Mouse (Mus musculus): ENCODE results near the gene Narfl. TPM values are rescaled to one million over a fixed set of nuclear protein-coding genes. Genes with fewer than 3 reads are reported as not detected.

Narfl gene
- polyA plus RNA-seq, 2 experiments: 10.2 to 12.9 TPM

DNA sequence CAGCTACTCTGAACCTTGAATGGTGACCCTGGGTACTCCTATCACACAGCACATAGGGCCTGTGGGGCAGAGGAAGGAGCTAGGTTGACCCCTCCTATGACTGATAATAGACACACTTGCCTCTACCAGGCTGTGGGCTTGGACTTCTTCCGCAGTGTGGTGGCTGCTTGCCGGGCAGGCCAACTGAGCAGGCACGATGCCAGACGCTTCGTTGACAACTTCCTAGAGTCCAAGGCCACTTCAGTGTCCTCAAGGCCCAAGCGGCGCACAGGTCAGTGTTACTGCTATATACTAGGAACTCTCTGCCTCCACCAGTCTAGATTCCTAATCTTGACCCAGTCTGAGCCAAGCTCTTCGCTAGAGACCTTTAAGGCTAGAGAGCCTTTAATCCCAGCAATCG lies 29.7 kb upstream of the Narfl start:
- no peak for ATAC-seq (ENCODE audit: insufficient read depth)
- 80% methylated on average over 9 of the region's 9 CpGs for WGBS (ENCODE audit: insufficient replicate concordance)
- TF ChIP-seq EP300 (IDR thresholded peaks at IDR 0.05; ENCODE audit: low read depth) (no peak), CTCF (IDR thresholded peaks at IDR 0.05; ENCODE audit: low read depth) (no peak)
- H3K27ac ChIP-seq: no peak overlapping the region
- H3K4me3 ChIP-seq (ENCODE audit: insufficient read depth in 1 of 2, low read depth in 2 of 2, low read length in 2 of 2): no peak overlapping the region
- no peak for DNase-seq (ENCODE audit: low read depth in 3 of 3, low spot score in 3 of 3)
- no peaks in the 10 kb centered on the region for H3K36me3 ChIP-seq (replicated peaks; ENCODE audit: control insufficient read depth, insufficient read depth, low read depth)
- H3K27me3 ChIP-seq (ENCODE audit: control insufficient read depth, insufficient read depth, low read length): no peaks in the 10 kb centered on the region
- H3K4me2 ChIP-seq (ENCODE audit: low read depth): no peak overlapping the region
- no peaks in the 10 kb centered on the region for H3K9me3 ChIP-seq (ENCODE audit: control insufficient read depth, low read length)
- no peak overlapping the region for H3K9ac ChIP-seq (replicated peaks)
- H3K4me1 ChIP-seq (replicated peaks; ENCODE audit: control insufficient read depth in 2 of 2, insufficient read depth in 2 of 2, low read length in 1 of 2): no peaks in the 10 kb centered on the region

DNA sequence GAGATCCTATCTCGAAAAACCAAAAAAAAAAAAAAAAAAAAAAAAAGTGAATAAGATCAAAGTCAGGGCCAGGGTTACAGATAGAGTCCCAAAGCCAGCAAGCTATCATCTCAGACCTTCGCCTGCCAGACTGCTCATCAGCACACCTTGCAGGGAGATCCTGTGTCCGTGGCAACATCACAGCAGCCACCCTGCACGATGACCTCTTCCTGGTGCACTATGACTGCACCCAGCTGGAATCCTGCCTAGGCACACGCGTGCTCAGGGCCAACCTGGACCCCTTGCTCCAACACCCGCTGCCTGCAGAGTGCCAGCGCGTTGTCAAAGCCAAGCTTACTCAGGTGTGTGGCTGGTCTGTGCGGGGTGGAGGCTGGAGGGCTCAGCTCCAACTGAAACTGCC lies 29.3 kb upstream of the Narfl start:
- H3K4me3 ChIP-seq (ENCODE audit: insufficient read depth in 1 of 2, low read depth in 2 of 2, low read length in 2 of 2): no peak overlapping the region
- H3K27ac ChIP-seq: no peak overlapping the region
- TF ChIP-seq CTCF (IDR thresholded peaks at IDR 0.05; ENCODE audit: low read depth) (no peak), EP300 (IDR thresholded peaks at IDR 0.05; ENCODE audit: low read depth) (no peak)
- H3K27me3 ChIP-seq (ENCODE audit: control insufficient read depth, insufficient read depth, low read length): no peaks in the 10 kb centered on the region
- H3K9me3 ChIP-seq (ENCODE audit: control insufficient read depth, low read length): no peaks in the 10 kb centered on the region
- no peaks in the 10 kb centered on the region for H3K4me1 ChIP-seq (replicated peaks; ENCODE audit: control insufficient read depth in 2 of 2, insufficient read depth in 2 of 2, low read length in 1 of 2)
- no peak overlapping the region for H3K9ac ChIP-seq (replicated peaks)
- ATAC-seq (ENCODE audit: insufficient read depth): no peak
- no peak for DNase-seq (ENCODE audit: low read depth in 3 of 3, low spot score in 3 of 3)
- H3K4me2 ChIP-seq (ENCODE audit: low read depth): no peak overlapping the region
- WGBS (ENCODE audit: insufficient replicate concordance): 49% methylated on average over 10 of the region's 10 CpGs
- H3K36me3 ChIP-seq (replicated peaks; ENCODE audit: control insufficient read depth, insufficient read depth, low read depth): no peaks in the 10 kb centered on the region

DNA sequence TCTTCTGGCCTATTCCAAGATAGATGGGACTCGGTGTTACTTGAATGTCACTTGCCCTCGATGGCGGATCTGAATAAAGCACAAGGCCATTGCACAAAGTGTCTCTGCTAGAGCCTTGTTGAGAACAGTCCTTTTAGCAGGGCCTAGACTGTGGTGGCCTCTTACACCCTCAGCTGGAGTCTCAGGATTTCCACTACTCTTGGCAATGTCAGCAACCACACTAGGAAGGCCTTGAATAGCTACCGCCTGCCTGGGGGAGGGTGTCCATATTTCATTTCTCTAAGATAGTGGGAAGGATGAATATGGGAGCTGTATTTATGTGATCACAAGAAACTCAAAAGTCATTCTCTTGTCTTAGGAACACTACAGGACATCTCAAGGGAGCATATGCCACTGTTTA lies 25.3 kb upstream of the Narfl start:
- Histone ChIP-seq H3K4me1 (replicated peaks; ENCODE audit: control insufficient read depth in 2 of 2, insufficient read depth in 2 of 2, low read length in 1 of 2) (no peaks in the 10 kb centered on the region), H3K27ac (no peak overlapping the region), H3K4me3 (ENCODE audit: insufficient read depth in 1 of 2, low read depth in 2 of 2, low read length in 2 of 2) (no peak overlapping the region), H3K27me3 (ENCODE audit: control insufficient read depth, insufficient read depth, low read length) (no peaks in the 10 kb centered on the region), H3K9me3 (ENCODE audit: control insufficient read depth, low read length) (no peaks in the 10 kb centered on the region), H3K36me3 (replicated peaks; ENCODE audit: control insufficient read depth, insufficient read depth, low read depth) (no peaks in the 10 kb centered on the region), H3K9ac (replicated peaks) (no peak overlapping the region), H3K4me2 (ENCODE audit: low read depth) (no peak overlapping the region)
- no peak for DNase-seq (ENCODE audit: low read depth in 3 of 3, low spot score in 3 of 3)
- 66% methylated on average over 4 of the region's 4 CpGs for WGBS (ENCODE audit: insufficient replicate concordance)
- ATAC-seq (ENCODE audit: insufficient read depth): no peak
- no peak for TF ChIP-seq CTCF (IDR thresholded peaks at IDR 0.05; ENCODE audit: low read depth)
- TF ChIP-seq EP300 (IDR thresholded peaks at IDR 0.05; ENCODE audit: low read depth): no peak

- H3K4me2 ChIP-seq (ENCODE audit: low read depth): no peak overlapping the region
- TF ChIP-seq CTCF (IDR thresholded peaks at IDR 0.05; ENCODE audit: low read depth) (no peak), EP300 (IDR thresholded peaks at IDR 0.05; ENCODE audit: low read depth) (no peak)
- ATAC-seq (ENCODE audit: insufficient read depth) (no peak), DNase-seq (ENCODE audit: low read depth in 3 of 3, low spot score in 3 of 3) (no peak)
- no peaks in the 10 kb centered on the region for H3K27me3 ChIP-seq (ENCODE audit: control insufficient read depth, insufficient read depth, low read length)
- 54% methylated on average over 6 of the region's 6 CpGs for WGBS (ENCODE audit: insufficient replicate concordance)
- no peaks in the 10 kb centered on the region for H3K4me1 ChIP-seq (replicated peaks; ENCODE audit: control insufficient read depth in 2 of 2, insufficient read depth in 2 of 2, low read length in 1 of 2)
- H3K27ac ChIP-seq: no peak overlapping the region
- no peaks in the 10 kb centered on the region for H3K9me3 ChIP-seq (ENCODE audit: control insufficient read depth, low read length)
- no peak overlapping the region for H3K9ac ChIP-seq (replicated peaks)
- no peaks in the 10 kb centered on the region for H3K36me3 ChIP-seq (replicated peaks; ENCODE audit: control insufficient read depth, insufficient read depth, low read depth)
- H3K4me3 ChIP-seq (ENCODE audit: insufficient read depth in 1 of 2, low read depth in 2 of 2, low read length in 2 of 2): no peak overlapping the region
Observed at GRCm38 (mm10) chr17:25749314-25749713, 24.3 kb upstream of the Narfl start.

DNA sequence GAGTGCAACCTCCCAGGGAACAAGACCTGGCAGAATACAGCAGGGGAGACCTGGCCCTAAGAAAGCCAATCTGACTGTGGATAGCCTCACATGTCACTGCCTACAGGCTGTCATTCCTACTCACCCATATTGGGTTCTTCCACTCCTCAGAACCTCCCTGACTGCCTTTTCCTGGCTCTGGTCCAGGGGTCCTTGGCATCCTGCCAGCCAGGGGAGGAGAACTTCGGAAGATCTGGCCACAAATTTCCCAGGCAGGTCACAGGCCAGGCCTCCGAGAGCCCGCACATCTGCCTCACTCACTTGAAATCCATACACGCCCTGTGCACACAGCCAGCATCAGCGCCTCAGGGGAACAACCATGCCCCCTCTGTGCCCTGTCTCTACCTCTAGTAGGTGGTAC lies 22.1 kb upstream of the Narfl start:
- no peak for DNase-seq (ENCODE audit: low read depth in 3 of 3, low spot score in 3 of 3)
- Histone ChIP-seq H3K36me3 (replicated peaks; ENCODE audit: control insufficient read depth, insufficient read depth, low read depth) (no peaks in the 10 kb centered on the region), H3K4me2 (ENCODE audit: low read depth) (no peak overlapping the region), H3K27ac (no peak overlapping the region), H3K27me3 (ENCODE audit: control insufficient read depth, insufficient read depth, low read length) (no peaks in the 10 kb centered on the region), H3K4me3 (ENCODE audit: insufficient read depth in 1 of 2, low read depth in 2 of 2, low read length in 2 of 2) (no peak overlapping the region), H3K9me3 (ENCODE audit: control insufficient read depth, low read length) (no peaks in the 10 kb centered on the region), H3K9ac (replicated peaks) (no peak overlapping the region), H3K4me1 (replicated peaks; ENCODE audit: control insufficient read depth in 2 of 2, insufficient read depth in 2 of 2, low read length in 1 of 2) (no peaks in the 10 kb centered on the region)
- no peak for TF ChIP-seq CTCF (IDR thresholded peaks at IDR 0.05; ENCODE audit: low read depth)
- no peak for TF ChIP-seq EP300 (IDR thresholded peaks at IDR 0.05; ENCODE audit: low read depth)
- WGBS (ENCODE audit: insufficient replicate concordance): 53% methylated on average over 5 of the region's 5 CpGs
- ATAC-seq (ENCODE audit: insufficient read depth): no peak
